Mouse (Mus musculus) testis, postnatal 14 days (tissue): Measurements from ENCODE around the gene Pdzd2.
A peak's percentile ranks its signal among the peaks of the same experiment; 100 is the strongest.

Experiments used
- DNase-seq: peaks from one replicate; pipeline ENCODE4 v3.0.0; 2021; ENCODE audit warnings: low spot score

Pdzd2 gene

GRCm38 (mm10) chr15:12577715-12578114 lies 162.0 kb downstream of the Pdzd2 start:
- no peak for DNase-seq

GRCm38 (mm10) chr15:12577054-12577696 lies 162.5 kb downstream of the Pdzd2 start:
- DNase-seq: no peak

DNA sequence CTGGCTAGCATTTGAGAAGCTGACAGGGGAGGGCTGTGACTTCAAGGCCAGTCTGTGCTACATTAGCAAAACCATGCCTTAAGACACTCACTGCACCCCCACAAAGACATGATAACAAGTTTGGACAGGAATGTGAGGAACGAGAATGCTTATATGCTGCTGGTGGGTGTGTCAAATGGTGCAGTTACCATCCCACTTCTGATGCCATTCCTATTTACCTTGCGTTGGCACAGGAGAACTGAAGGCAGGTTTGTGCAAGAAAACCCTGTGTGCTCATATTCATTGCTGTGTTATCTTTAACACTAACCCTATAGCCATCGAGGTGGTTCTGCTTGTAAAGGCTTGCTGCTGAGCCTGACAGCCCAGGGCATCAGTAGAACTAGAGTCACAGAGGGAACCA lies 166.1 kb downstream of the Pdzd2 start:
- DNase-seq: no peak

DNA sequence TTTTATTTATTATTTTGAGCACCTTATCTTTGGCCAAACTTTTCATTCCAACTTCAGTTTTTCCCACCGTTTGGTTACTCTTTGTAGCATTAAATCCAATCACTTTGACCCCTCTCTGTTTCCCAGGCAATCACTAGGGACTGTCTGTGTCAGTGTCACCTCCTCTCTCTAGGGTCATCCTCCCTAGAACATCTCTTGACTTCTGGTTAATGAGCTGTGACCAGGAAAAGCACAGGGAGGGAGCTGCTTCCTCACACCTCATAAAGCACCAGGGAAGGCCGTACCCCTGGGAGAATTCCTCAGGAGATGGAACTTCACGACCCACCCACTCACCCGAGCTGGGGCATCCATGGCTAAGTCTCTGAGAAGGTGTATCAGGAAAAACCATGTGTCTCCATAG lies 168.6 kb downstream of the Pdzd2 start:
- DNase-seq: no peak

DNA sequence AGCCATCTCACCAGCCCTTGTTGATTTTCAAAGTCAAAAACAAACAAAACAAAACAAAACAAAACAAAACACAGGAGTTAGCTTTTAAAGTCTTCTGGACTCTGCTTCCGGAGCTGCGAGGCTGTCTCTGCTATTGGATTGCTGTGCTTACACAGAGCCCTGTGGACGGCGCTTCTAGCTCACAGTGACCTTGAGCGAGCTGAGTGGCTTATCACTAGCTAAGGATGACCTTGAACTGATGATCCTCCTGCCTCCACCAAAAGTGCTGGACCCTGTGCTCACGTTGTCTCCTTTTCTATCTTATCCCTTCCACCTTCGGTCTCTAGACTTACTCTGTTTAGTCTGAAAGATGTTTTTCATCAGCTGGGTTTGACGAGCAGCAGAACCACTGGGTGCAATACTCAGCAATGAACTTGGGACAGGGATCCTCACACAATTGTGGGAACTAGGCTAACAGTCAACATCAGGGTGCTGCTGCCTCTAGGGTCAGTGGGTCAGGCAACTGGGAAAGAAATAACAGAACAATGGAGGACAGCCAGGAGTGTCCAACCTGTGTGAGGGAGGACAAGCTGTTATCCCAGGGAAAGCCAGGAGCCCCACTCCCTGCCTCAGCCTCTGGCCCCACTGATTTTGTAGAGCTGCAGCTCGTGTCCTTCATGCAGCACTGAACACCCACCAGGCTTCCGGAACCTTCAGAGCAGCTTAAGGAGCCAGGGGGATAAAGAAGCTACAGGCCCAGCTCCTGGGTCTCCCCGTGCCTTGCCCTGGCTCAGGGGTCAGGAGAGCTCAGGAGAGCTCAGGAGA lies 172.9 kb downstream of the Pdzd2 start:
- DNase-seq: peak; percentile 27

- DNase-seq: no peak
Observed at GRCm38 (mm10) chr15:12565281-12565680, 174.4 kb downstream of the Pdzd2 start.

GRCm38 (mm10) chr15:12560505-12560904 lies 179.2 kb downstream of the Pdzd2 start:
- no peak for DNase-seq

DNA sequence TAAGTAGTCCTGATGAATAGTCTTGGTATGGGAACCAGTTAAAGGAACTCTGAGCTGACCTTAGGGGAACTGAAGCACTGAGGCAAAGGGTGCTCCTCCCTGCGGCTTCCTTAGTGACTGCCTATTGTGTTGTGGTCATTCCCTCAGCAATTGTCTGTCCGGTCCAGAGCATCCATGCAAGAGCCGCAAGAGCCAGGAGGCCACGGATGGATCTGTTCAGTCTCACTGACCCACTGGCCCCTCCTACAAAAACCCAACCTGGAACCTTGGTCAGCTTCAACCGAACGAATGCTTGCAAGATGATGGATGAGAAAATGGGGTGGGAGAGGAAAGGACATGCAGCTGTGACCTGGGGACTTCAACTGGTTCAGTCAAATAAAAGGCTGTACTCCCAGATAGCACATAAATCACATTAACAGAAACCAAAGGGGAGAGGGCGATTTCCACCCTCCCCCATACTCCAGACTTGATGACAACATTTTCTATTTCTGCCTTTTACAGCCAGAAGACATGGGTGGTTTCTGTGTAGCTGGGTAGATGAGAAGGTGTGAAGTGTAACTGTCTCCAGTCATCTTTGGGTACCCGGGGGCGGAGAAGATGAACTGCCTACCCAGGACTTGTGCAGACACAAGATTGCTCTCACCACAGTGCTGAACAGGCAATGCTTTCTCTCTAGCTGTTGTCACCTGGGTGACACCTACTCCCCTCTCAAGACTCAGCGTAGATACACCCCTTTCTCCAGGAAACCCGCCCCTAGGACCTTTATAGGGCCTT lies 181.9 kb downstream of the Pdzd2 start:
- DNase-seq: no peak

DNA sequence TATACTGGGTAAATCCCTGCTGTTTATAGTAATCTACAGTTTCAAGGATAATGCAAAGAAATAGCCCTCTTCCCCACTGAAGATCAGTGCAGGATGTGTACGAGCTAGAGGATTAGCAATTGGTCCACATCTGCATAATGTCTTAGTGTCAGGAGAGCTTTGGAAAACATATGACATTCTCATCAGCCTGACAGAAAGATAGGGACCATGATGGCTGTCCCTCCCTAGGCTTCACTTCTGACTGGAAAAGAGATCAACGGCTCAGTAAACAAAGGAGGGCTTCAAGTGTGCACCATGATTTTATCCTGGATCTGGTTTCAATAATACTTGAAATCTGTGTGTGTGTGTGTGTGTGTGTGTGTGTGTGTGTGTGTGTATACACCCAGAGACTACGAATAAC lies 186.5 kb downstream of the Pdzd2 start:
- DNase-seq: no peak

- no peak for DNase-seq
Observed at GRCm38 (mm10) chr15:12550919-12551318, 188.8 kb downstream of the Pdzd2 start.

GRCm38 (mm10) chr15:12550376-12550775 lies 189.3 kb downstream of the Pdzd2 start:
- DNase-seq: peak; percentile 27

DNA sequence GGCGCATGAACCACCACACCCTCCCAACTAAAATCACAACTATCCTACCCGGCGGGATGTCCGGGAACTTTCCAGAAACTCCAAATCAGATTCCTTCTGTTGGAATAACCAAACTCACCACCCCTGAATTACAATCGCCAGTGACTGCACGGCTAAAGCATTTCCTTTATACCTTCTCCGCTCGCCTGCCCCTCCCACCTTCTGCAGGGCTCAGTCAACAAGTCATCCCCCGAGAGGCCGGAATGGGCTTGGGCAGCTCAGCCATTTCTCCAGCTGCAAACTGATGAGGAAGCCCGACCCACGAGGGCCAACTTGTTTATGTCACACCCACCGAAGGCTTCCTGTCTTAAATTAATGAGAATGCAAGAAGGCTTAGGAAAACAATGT lies 189.8 kb downstream of the Pdzd2 start:
- peak; percentile 58 for DNase-seq

- DNase-seq: no peak
Observed at GRCm38 (mm10) chr15:12549271-12549918, 190.3 kb downstream of the Pdzd2 start.

GRCm38 (mm10) chr15:12548696-12549095 lies 191.0 kb downstream of the Pdzd2 start:
- no peak for DNase-seq

GRCm38 (mm10) chr15:12547640-12548405 lies 191.9 kb downstream of the Pdzd2 start:
- DNase-seq: no peak

GRCm38 (mm10) chr15:12546781-12547180 lies 192.9 kb downstream of the Pdzd2 start:
- no peak for DNase-seq

DNA sequence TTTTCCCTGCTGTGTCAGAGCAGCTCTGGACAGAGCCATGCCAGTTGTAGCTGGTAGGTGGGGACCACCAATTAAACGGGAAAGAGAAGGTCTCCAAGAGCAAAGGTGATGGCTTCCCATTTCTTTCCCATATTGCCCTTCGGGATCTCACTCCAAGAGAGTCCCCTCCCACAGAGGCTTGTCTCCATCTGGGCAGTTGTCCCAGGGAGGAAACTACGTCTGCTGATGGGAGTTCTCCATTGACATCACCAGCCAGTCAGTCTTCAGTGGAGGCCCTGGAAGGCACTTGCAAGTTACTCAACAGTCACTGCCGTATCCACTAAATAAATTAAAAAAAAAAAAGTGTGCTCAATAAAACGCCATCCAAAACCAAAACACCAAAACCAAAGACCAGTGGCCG lies 194.1 kb downstream of the Pdzd2 start:
- no peak for DNase-seq

- DNase-seq: no peak
Observed at GRCm38 (mm10) chr15:12545220-12545619, 194.5 kb downstream of the Pdzd2 start.

DNA sequence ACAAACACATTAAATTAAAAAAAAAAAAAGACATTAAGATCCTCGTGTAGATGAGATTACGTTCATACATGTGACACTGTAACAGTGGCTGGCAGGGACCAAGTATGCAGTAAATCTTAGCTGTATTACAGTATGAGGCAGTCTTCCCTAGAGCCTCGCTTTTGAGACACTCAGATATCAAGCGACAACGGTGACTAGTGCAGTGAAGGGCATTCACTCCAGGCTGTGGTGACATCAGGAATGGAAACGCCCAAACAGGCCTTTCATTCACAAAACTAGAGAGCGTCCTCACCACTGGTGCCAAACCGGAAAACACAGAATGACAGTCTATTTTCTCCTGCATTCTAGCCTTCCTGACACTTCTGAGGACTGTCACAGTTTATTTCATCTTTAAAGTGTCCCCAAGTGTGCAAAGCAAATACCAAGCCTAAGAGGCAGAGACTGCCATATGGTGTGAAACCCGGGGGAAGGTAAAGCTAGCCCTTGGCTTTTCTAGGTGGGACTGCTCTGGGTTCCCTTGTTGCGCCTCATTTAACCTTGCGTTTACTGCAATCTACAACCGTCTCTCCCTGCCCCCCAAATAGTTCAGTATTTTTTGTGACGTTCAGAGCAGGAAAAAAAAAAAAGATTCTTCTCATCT lies 195.9 kb downstream of the Pdzd2 start:
- DNase-seq: no peak

- DNase-seq: no peak
Observed at GRCm38 (mm10) chr15:12542316-12542715, 197.4 kb downstream of the Pdzd2 start.
